Mouse (Mus musculus): ENCODE results near the gene Pbld1. TPM values are rescaled to one million over a fixed set of nuclear protein-coding genes. Genes with fewer than 3 reads are reported as not detected.
A peak's percentile ranks its signal among the peaks of the same experiment; 100 is the strongest.

Pbld1 gene
- polyA plus RNA-seq, 1 experiment from 2014 or later = 6.9 TPM

- WGBS = 61% methylated on average over 12 of the region's 12 CpGs
- H3K9ac ChIP-seq (ENCODE audit: low read length) = no peak overlapping the region
- no peaks in the 10 kb centered on the region for H3K9me3 ChIP-seq (replicated peaks; ENCODE audit: control insufficient read depth, low read length)
- H3K4me3 ChIP-seq (replicated peaks; ENCODE audit: low read length) = no peak overlapping the region
- H3K36me3 ChIP-seq (ENCODE audit: control insufficient read depth, insufficient read depth, low read length) = no peaks in the 10 kb centered on the region
- peaks cover 17% of the 10 kb centered on the region for H3K27me3 ChIP-seq (ENCODE audit: control insufficient read depth, insufficient read depth, low read length)
- H3K4me2 ChIP-seq (ENCODE audit: low read depth, low read length) = no peak overlapping the region
- no peak for ATAC-seq (ENCODE audit: insufficient read depth, low FRiP score)
- H3K4me1 ChIP-seq (ENCODE audit: control insufficient read depth, insufficient read depth, low read length) = 0 out of 2 replicates have a peak, but pooled peaks cover 6% of the 10 kb centered on the region
- no peak overlapping the region for H3K27ac ChIP-seq (ENCODE audit: low read length)
Observed at GRCm38 (mm10) chr10:63098191-63098590, 38.2 kb downstream of the Pbld1 start.

- Histone ChIP-seq H3K27ac (ENCODE audit: low read length) (no peak within 1 kb of the TSS), H3K4me2 (ENCODE audit: low read depth, low read length) (peak within 1 kb of the TSS; percentile 96), H3K27me3 (ENCODE audit: control insufficient read depth, insufficient read depth, low read length) (peaks cover 17% of the 10 kb centered on the region), H3K9me3 (replicated peaks; ENCODE audit: control insufficient read depth, low read length) (no peaks in the 10 kb centered on the region), H3K36me3 (ENCODE audit: control insufficient read depth, insufficient read depth, low read length) (no peaks in the 10 kb centered on the region), H3K4me3 (replicated peaks; ENCODE audit: low read length) (peak within 1 kb of the TSS; percentile 59), H3K9ac (ENCODE audit: low read length) (peak within 1 kb of the TSS; percentile 67), H3K4me1 (ENCODE audit: control insufficient read depth, insufficient read depth, low read length) (0 out of 2 replicates have a peak, but pooled peaks cover 6% of the 10 kb centered on the region)
- WGBS = 8% methylated on average over 16 of the region's 16 CpGs
- ATAC-seq (ENCODE audit: insufficient read depth, low FRiP score) = no peak
Observed at GRCm38 (mm10) chr10:63099521-63099920, 39.6 kb downstream of the Pbld1 start, which contains the start of gene Atoh7. Atoh7 (plus strand) TSS chr10:63099651.

- Histone ChIP-seq H3K4me3 (replicated peaks; ENCODE audit: low read length) (peak overlapping the region; percentile 59), H3K27me3 (ENCODE audit: control insufficient read depth, insufficient read depth, low read length) (peaks cover 17% of the 10 kb centered on the region), H3K4me2 (ENCODE audit: low read depth, low read length) (peak overlapping the region; percentile 96), H3K9ac (ENCODE audit: low read length) (peak overlapping the region; percentile 67), H3K4me1 (ENCODE audit: control insufficient read depth, insufficient read depth, low read length) (0 out of 2 replicates have a peak, but pooled peaks cover 6% of the 10 kb centered on the region), H3K9me3 (replicated peaks; ENCODE audit: control insufficient read depth, low read length) (no peaks in the 10 kb centered on the region), H3K27ac (ENCODE audit: low read length) (no peak overlapping the region), H3K36me3 (ENCODE audit: control insufficient read depth, insufficient read depth, low read length) (no peaks in the 10 kb centered on the region)
- whole genome bisulfite sequencing = under 1% methylated on average over 62 of the region's 62 CpGs
- peak; percentile 86 for ATAC-seq (ENCODE audit: insufficient read depth, low FRiP score)
Observed at GRCm38 (mm10) chr10:63099941-63100562, 40.1 kb downstream of the Pbld1 start.

GRCm38 (mm10) chr10:63100657-63101056 is 40.7 kb downstream of the Pbld1 start:
- Histone ChIP-seq H3K36me3 (ENCODE audit: control insufficient read depth, insufficient read depth, low read length) (no peaks in the 10 kb centered on the region), H3K4me1 (ENCODE audit: control insufficient read depth, insufficient read depth, low read length) (0 out of 2 replicates have a peak, but pooled peaks cover 6% of the 10 kb centered on the region), H3K4me3 (replicated peaks; ENCODE audit: low read length) (peak overlapping the region; percentile 59), H3K9ac (ENCODE audit: low read length) (peak overlapping the region; percentile 67; the same call in 1 of the 2 replicates), H3K4me2 (ENCODE audit: low read depth, low read length) (peak overlapping the region; percentile 96), H3K9me3 (replicated peaks; ENCODE audit: control insufficient read depth, low read length) (no peaks in the 10 kb centered on the region), H3K27me3 (ENCODE audit: control insufficient read depth, insufficient read depth, low read length) (peaks cover 17% of the 10 kb centered on the region), H3K27ac (ENCODE audit: low read length) (no peak overlapping the region)
- ATAC-seq (ENCODE audit: insufficient read depth, low FRiP score) = no peak
- WGBS = 10% methylated on average over 9 of the region's 9 CpGs

GRCm38 (mm10) chr10:63113027-63113604 is 53.2 kb downstream of the Pbld1 start:
- no peaks in the 10 kb centered on the region for H3K9me3 ChIP-seq (replicated peaks; ENCODE audit: control insufficient read depth, low read length)
- no peak overlapping the region for H3K9ac ChIP-seq (ENCODE audit: low read length)
- no peak overlapping the region for H3K4me2 ChIP-seq (ENCODE audit: low read depth, low read length)
- H3K27ac ChIP-seq (ENCODE audit: low read length) = no peak overlapping the region
- H3K36me3 ChIP-seq (ENCODE audit: control insufficient read depth, insufficient read depth, low read length) = no peaks in the 10 kb centered on the region
- WGBS = 47% methylated on average over 5 of the region's 5 CpGs
- H3K4me1 ChIP-seq (ENCODE audit: control insufficient read depth, insufficient read depth, low read length) = no peaks in the 10 kb centered on the region
- no peak overlapping the region for H3K4me3 ChIP-seq (replicated peaks; ENCODE audit: low read length)
- no peak for ATAC-seq (ENCODE audit: insufficient read depth, low FRiP score)
- H3K27me3 ChIP-seq (ENCODE audit: control insufficient read depth, insufficient read depth, low read length) = no peaks in the 10 kb centered on the region

GRCm38 (mm10) chr10:63113716-63114360 is 53.9 kb downstream of the Pbld1 start:
- ATAC-seq (ENCODE audit: insufficient read depth, low FRiP score) = no peak

GRCm38 (mm10) chr10:63115881-63116280 is 55.9 kb downstream of the Pbld1 start:
- H3K4me1 ChIP-seq (ENCODE audit: control insufficient read depth, insufficient read depth, low read length) = no peaks in the 10 kb centered on the region
- no peak overlapping the region for H3K27ac ChIP-seq (ENCODE audit: low read length)
- whole genome bisulfite sequencing = 85% methylated on average over 15 of the region's 15 CpGs
- no peak overlapping the region for H3K4me3 ChIP-seq (replicated peaks; ENCODE audit: low read length)
- no peak overlapping the region for H3K9ac ChIP-seq (ENCODE audit: low read length)
- H3K36me3 ChIP-seq (ENCODE audit: control insufficient read depth, insufficient read depth, low read length) = no peaks in the 10 kb centered on the region
- no peaks in the 10 kb centered on the region for H3K27me3 ChIP-seq (ENCODE audit: control insufficient read depth, insufficient read depth, low read length)
- no peak overlapping the region for H3K4me2 ChIP-seq (ENCODE audit: low read depth, low read length)
- no peaks in the 10 kb centered on the region for H3K9me3 ChIP-seq (replicated peaks; ENCODE audit: control insufficient read depth, low read length)
- ATAC-seq (ENCODE audit: insufficient read depth, low FRiP score) = no peak

More at GRCm38 (mm10) chr10:63113716-63114360, 53.9 kb downstream of the Pbld1 start:
- Histone ChIP-seq H3K4me3 (replicated peaks; ENCODE audit: low read length) (no peak overlapping the region), H3K4me2 (ENCODE audit: low read depth, low read length) (no peak overlapping the region), H3K9ac (ENCODE audit: low read length) (no peak overlapping the region), H3K4me1 (ENCODE audit: control insufficient read depth, insufficient read depth, low read length) (no peaks in the 10 kb centered on the region), H3K27me3 (ENCODE audit: control insufficient read depth, insufficient read depth, low read length) (no peaks in the 10 kb centered on the region), H3K36me3 (ENCODE audit: control insufficient read depth, insufficient read depth, low read length) (no peaks in the 10 kb centered on the region), H3K27ac (ENCODE audit: low read length) (no peak overlapping the region), H3K9me3 (replicated peaks; ENCODE audit: control insufficient read depth, low read length) (no peaks in the 10 kb centered on the region)
- 85% methylated on average over 6 of the region's 6 CpGs for WGBS

GRCm38 (mm10) chr10:63116376-63116775 is 56.4 kb downstream of the Pbld1 start:
- Histone ChIP-seq H3K9ac (ENCODE audit: low read length) (no peak overlapping the region), H3K4me3 (replicated peaks; ENCODE audit: low read length) (no peak overlapping the region), H3K27me3 (ENCODE audit: control insufficient read depth, insufficient read depth, low read length) (no peaks in the 10 kb centered on the region), H3K36me3 (ENCODE audit: control insufficient read depth, insufficient read depth, low read length) (no peaks in the 10 kb centered on the region), H3K4me1 (ENCODE audit: control insufficient read depth, insufficient read depth, low read length) (no peaks in the 10 kb centered on the region), H3K4me2 (ENCODE audit: low read depth, low read length) (no peak overlapping the region), H3K9me3 (replicated peaks; ENCODE audit: control insufficient read depth, low read length) (no peaks in the 10 kb centered on the region), H3K27ac (ENCODE audit: low read length) (no peak overlapping the region)
- 89% methylated on average over 9 of the region's 9 CpGs for WGBS
- no peak for ATAC-seq (ENCODE audit: insufficient read depth, low FRiP score)

- Histone ChIP-seq H3K9me3 (replicated peaks; ENCODE audit: control insufficient read depth, low read length) (no peaks in the 10 kb centered on the region), H3K36me3 (ENCODE audit: control insufficient read depth, insufficient read depth, low read length) (no peaks in the 10 kb centered on the region), H3K4me3 (replicated peaks; ENCODE audit: low read length) (no peak overlapping the region), H3K27ac (ENCODE audit: low read length) (no peak overlapping the region), H3K9ac (ENCODE audit: low read length) (no peak overlapping the region), H3K27me3 (ENCODE audit: control insufficient read depth, insufficient read depth, low read length) (no peaks in the 10 kb centered on the region), H3K4me2 (ENCODE audit: low read depth, low read length) (no peak overlapping the region), H3K4me1 (ENCODE audit: control insufficient read depth, insufficient read depth, low read length) (no peaks in the 10 kb centered on the region)
- 89% methylated on average over 8 of the region's 8 CpGs for WGBS
- ATAC-seq (ENCODE audit: insufficient read depth, low FRiP score) = no peak
Observed at GRCm38 (mm10) chr10:63117583-63117982, 57.6 kb downstream of the Pbld1 start.
